In genomic region chr3:90115526-90115925, GRCm38 (mm10) we compare ENCODE assay signal across 29 mouse cellular contexts. TPM values are rescaled to one million over a fixed set of nuclear protein-coding genes. Genes with fewer than 3 reads are reported as not detected.
A peak's percentile ranks its signal among the peaks of the same experiment; 100 is the strongest.
DNase-seq lines count a peak whose midpoint lies in the region; ATAC-seq and TF ChIP-seq lines count a peak whose summit lies in the region.
"Had no signal": no experiment of that assay in that cellular context is flagged by ENCODE, and none has a peak within 500 bp of the region (broad histone marks: within the 10 kb centered on the region; RNA-seq: fewer than 3 reads in every experiment).

No protein-coding gene starts in this region.

- no peak for TF ChIP-seq EP300 in lung, postnatal 0 days (IDR thresholded peaks at IDR 0.05)

- no peaks in the 10 kb centered on the region for H3K36me3 ChIP-seq in kidney, embryonic 15.5 days
- no peaks in the 10 kb centered on the region for H3K36me3 ChIP-seq in lung, postnatal 0 days (ENCODE audit: insufficient read depth, low read length)
- H3K36me3 ChIP-seq: embryonic facial prominence, embryonic 13.5 days; forebrain, embryonic 10.5 days; forebrain, embryonic 15.5 days; heart, embryonic 10.5 days; heart, embryonic 15.5 days; limb, embryonic 13.5 days; liver, embryonic 12.5 days; neural tube, embryonic 15.5 days had no signal

- no peak for TF ChIP-seq CTCF in lung, postnatal 0 days (IDR thresholded peaks at IDR 0.05)

- no peak overlapping the region for H3K9ac ChIP-seq in kidney, embryonic 15.5 days
- no peak overlapping the region for H3K9ac ChIP-seq in lung, postnatal 0 days (replicated peaks; ENCODE audit: low read depth)
- H3K9ac ChIP-seq: embryonic facial prominence, embryonic 13.5 days; forebrain, embryonic 15.5 days; heart, embryonic 15.5 days; limb, embryonic 13.5 days; liver, embryonic 12.5 days; liver, postnatal 0 days; neural tube, embryonic 15.5 days had no signal

- WGBS in kidney, embryonic 15.5 days, result 44% methylated on average over 3 of the region's 3 CpGs
- 62% methylated on average over 3 of the region's 3 CpGs for WGBS in lung, postnatal 0 days

- no peak overlapping the region for H3K4me2 ChIP-seq in kidney, embryonic 15.5 days
- no peak overlapping the region for H3K4me2 ChIP-seq in lung, postnatal 0 days (replicated peaks; ENCODE audit: low read depth, low read length)
- H3K4me2 ChIP-seq: embryonic facial prominence, embryonic 13.5 days; forebrain, embryonic 15.5 days; heart, embryonic 15.5 days; limb, embryonic 13.5 days; liver, embryonic 12.5 days; neural tube, embryonic 15.5 days had no signal

- H3K27ac ChIP-seq in kidney, embryonic 15.5 days, result peak overlapping the region; percentile 29; the same call in 1 of the 2 replicates
- no peak overlapping the region for H3K27ac ChIP-seq in lung, postnatal 0 days (ENCODE audit: low read length)
- H3K27ac ChIP-seq: embryonic facial prominence, embryonic 13.5 days; forebrain, embryonic 10.5 days; forebrain, embryonic 15.5 days; heart, embryonic 10.5 days; heart, embryonic 15.5 days; limb, embryonic 13.5 days; liver, embryonic 12.5 days; macrophage; neural tube, embryonic 15.5 days had no signal

- peak; percentile 79 for ATAC-seq in kidney, embryonic 15.5 days (replicated peaks; ENCODE audit: low FRiP score)
- ATAC-seq in lung, postnatal 0 days, result peak; percentile 65
- ATAC-seq in monocyte, adult 5-6 weeks (replicated peaks; ENCODE audit: insufficient number of reproducible peaks, low FRiP score, low TSS enrichment, poor library complexity, severe bottlenecking), result no peak
- ATAC-seq: activated CD4-positive, CD25-positive, alpha-beta regulatory T cell, adult 4 months; forebrain, embryonic 15.5 days; hindbrain, embryonic 16.5 days; liver, embryonic 12.5 days; liver, postnatal 0 days had no signal

- DNase-seq in kidney, postnatal 25 days, result no peak
- peak; percentile 46 for DNase-seq in lung, postnatal 0 days (ENCODE audit: low spot score)
- DNase-seq in lung, postnatal 14 days, result no peak
- peak; percentile 54 to 59 for DNase-seq in adrenal gland, postnatal 36 days
- DNase-seq: B cell, adult 2 months; cerebellum, adult 11-12 months; cerebellum, adult 9-11 months; embryo, embryonic 11 days; gastrocnemius, postnatal 25 days; heart, adult 11 months; kidney, adult 2 months; liver, postnatal 0 days; midbrain, embryonic 14.5 days; right cerebral cortex, postnatal 4 days; thymus, postnatal 4 days had no signal

- H3K9me3 ChIP-seq in kidney, embryonic 15.5 days (replicated peaks), result no peaks in the 10 kb centered on the region
- no peaks in the 10 kb centered on the region for H3K9me3 ChIP-seq in lung, postnatal 0 days (ENCODE audit: low read length)
- H3K9me3 ChIP-seq: embryonic facial prominence, embryonic 13.5 days; forebrain, embryonic 10.5 days; forebrain, embryonic 15.5 days; heart, embryonic 10.5 days; heart, embryonic 15.5 days; limb, embryonic 13.5 days; liver, embryonic 12.5 days; neural tube, embryonic 15.5 days had no signal

- no peaks in the 10 kb centered on the region for H3K4me1 ChIP-seq in kidney, embryonic 15.5 days
- H3K4me1 ChIP-seq in lung, postnatal 0 days (ENCODE audit: insufficient read depth, low read depth, low read length), result no peaks in the 10 kb centered on the region
- H3K4me1 ChIP-seq: embryonic facial prominence, embryonic 13.5 days; forebrain, embryonic 10.5 days; forebrain, embryonic 15.5 days; heart, embryonic 10.5 days; heart, embryonic 15.5 days; limb, embryonic 13.5 days; liver, embryonic 12.5 days; neural tube, embryonic 15.5 days had no signal

- no peak overlapping the region for H3K4me3 ChIP-seq in kidney, embryonic 15.5 days (replicated peaks)
- no peak overlapping the region for H3K4me3 ChIP-seq in lung, postnatal 0 days (ENCODE audit: low read depth, low read length)
- H3K4me3 ChIP-seq: embryonic facial prominence, embryonic 13.5 days; forebrain, embryonic 10.5 days; forebrain, embryonic 15.5 days; heart, embryonic 10.5 days; heart, embryonic 15.5 days; limb, embryonic 13.5 days; liver, embryonic 12.5 days; neural tube, embryonic 15.5 days had no signal

- H3K27me3 ChIP-seq in kidney, embryonic 15.5 days, result no peaks in the 10 kb centered on the region
- no peaks in the 10 kb centered on the region for H3K27me3 ChIP-seq in lung, postnatal 0 days (replicated peaks; ENCODE audit: insufficient read depth, low read length)
- H3K27me3 ChIP-seq: embryonic facial prominence, embryonic 13.5 days; forebrain, embryonic 15.5 days; heart, embryonic 15.5 days; limb, embryonic 13.5 days; liver, embryonic 12.5 days; neural tube, embryonic 15.5 days had no signal

RNA-seq across cellular contexts. Expression of gene Nup210l, which starts 11.6 kb away (rescaled TPM):
- polyA plus RNA-seq in kidney, embryonic 15.5 days (2015; fragmentation: Nextera tagmentation; extraction: Ambion mirVana), result 0.40 and 0.45 TPM in 2 replicates
- 0.10 and 0.17 TPM in 2 replicates for polyA plus RNA-seq in lung, postnatal 0 days (2015; fragmentation: Nextera tagmentation; extraction: Ambion mirVana)
- under 1 TPM; 0.66 TPM for total RNA-seq in adrenal gland, postnatal 36 days (2021)
- 0.19 to 0.49 TPM (median 0.32 TPM) in 3 replicates for total RNA-seq in monocyte, adult 5-6 weeks (2017)
- total RNA-seq: megakaryocyte-erythroid progenitor cell, adult 5-6 weeks had no signal
- polyA plus RNA-seq: macrophage had no signal

RNA-seq across cellular contexts. Expression of gene Tpm3, which starts 43.1 kb away (rescaled TPM):
- 547 and 591 TPM in 2 replicates for polyA plus RNA-seq in kidney, embryonic 15.5 days (2015; fragmentation: Nextera tagmentation; extraction: Ambion mirVana)
- polyA plus RNA-seq in lung, postnatal 0 days (2015; fragmentation: Nextera tagmentation; extraction: Ambion mirVana), result 506 and 509 TPM in 2 replicates
- 100 to 1,000 TPM; 183 to 215 TPM for total RNA-seq in adrenal gland, postnatal 36 days (2021)
- 927 to 1,272 TPM (median 1,055 TPM) in 3 replicates for total RNA-seq in monocyte, adult 5-6 weeks (2017)

Comparison
In these comparisons a context has a peak if more than half of its experiments do, and no peak if none do; other contexts are left out.
1. DNase-seq: peak in lung, postnatal 0 days (single experiment) and adrenal gland, postnatal 36 days (2 of 2); none in kidney, postnatal 25 days (0 of 2) and lung, postnatal 14 days (single experiment).